Mouse (Mus musculus) heart, embryonic 10.5 days (tissue): ENCODE results near the gene Cd300lg. TPM values are rescaled to one million over a fixed set of nuclear protein-coding genes. Genes with fewer than 3 reads are reported as not detected.

Experiments used
- DNase-seq: peaks from one replicate; pipeline ENCODE4 v3.0.0-alpha.2; 2017; ENCODE audit warnings: low spot score
- H3K27ac ChIP-seq: fragments of 300-500 bp; sonication (generic); 2 replicates; pipeline ENCODE4 v1.5.1; 2016; ENCODE audit warnings: mild to moderate bottlenecking
- H3K27me3 ChIP-seq: fragments of 300-500 bp; sonication (generic); 2 replicates; pipeline ENCODE4 v1.6.1; 2016; ENCODE audit warnings: mild to moderate bottlenecking; ENCODE audit not compliant: poor library complexity, insufficient read depth, severe bottlenecking
- H3K36me3 ChIP-seq: fragments of 300-500 bp; sonication (generic); 2 replicates; pipeline ENCODE4 v1.6.1; 2016; ENCODE audit warnings: mild to moderate bottlenecking, moderate library complexity
- H3K4me1 ChIP-seq: fragments of 300-500 bp; sonication (generic); 2 replicates; pipeline ENCODE4 v1.6.1; 2016; ENCODE audit warnings: mild to moderate bottlenecking
- H3K4me3 ChIP-seq: fragments of 300-500 bp; sonication (generic); 2 replicates; pipeline ENCODE4 v1.5.1; 2016; ENCODE audit warnings: mild to moderate bottlenecking, moderate library complexity
- H3K9me3 ChIP-seq: fragments of 300-500 bp; sonication (generic); 2 replicates; pipeline ENCODE4 v1.6.1; 2016; ENCODE audit warnings: mild to moderate bottlenecking, moderate library complexity
- WGBS: fragments of 180-500 bp; shearing (Covaris S2); methylation state at CpG from one replicate; pipeline ENCODE4 v1.1.7; 2016; 5-methylcytosine and 5-hydroxymethylcytosine counted together
- polyA plus RNA-seq: library from polyadenylated mRNA; unstranded; fragments of >200 nt; fragmentation: Nextera tagmentation; extraction: Ambion mirVana; gene quantifications from 2 replicates; pipeline ENCODE4 v1.2.1, GENCODE M21; 2016

Cd300lg gene
- polyA plus RNA-seq, 1 experiment from 2014 or later: 0.83 TPM

DNA sequence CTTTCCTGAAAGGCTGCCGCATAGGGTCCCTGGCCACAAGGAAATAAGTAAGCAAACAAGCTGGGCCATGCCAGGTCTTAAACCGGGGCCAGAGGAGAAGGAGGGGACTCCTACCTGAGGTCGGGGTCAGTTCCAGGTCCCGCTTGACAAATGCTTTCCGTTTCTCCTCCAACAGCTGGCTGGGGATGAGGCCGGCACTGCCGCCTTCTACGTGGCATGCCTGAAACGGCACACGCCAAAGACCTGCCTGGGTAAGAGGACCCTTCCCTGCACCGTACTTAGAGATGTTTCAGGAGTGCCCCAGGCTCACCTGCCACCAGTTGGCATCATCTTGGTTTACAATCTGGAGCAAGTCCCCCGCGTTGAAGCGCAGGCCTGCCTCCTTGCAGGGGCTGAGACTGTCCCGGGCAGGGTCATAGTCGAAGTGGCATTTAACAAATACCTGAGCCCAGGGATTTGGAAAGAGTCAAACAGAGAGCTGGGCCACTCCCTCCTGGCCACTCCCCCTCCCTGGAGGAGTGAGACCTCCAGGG is 20.7 kb downstream of the Cd300lg start:
- H3K27me3 ChIP-seq: peaks cover 42% of the 10 kb centered on the region
- 32% methylated on average over 16 of the region's 16 CpGs for WGBS
- H3K9me3 ChIP-seq: no peaks in the 10 kb centered on the region
- no peak overlapping the region for H3K27ac ChIP-seq
- DNase-seq: no peak
- peaks cover 45% of the 10 kb centered on the region for H3K36me3 ChIP-seq
- H3K4me1 ChIP-seq: peaks cover 20% of the 10 kb centered on the region
- peak overlapping the region; percentile 63 for H3K4me3 ChIP-seq

DNA sequence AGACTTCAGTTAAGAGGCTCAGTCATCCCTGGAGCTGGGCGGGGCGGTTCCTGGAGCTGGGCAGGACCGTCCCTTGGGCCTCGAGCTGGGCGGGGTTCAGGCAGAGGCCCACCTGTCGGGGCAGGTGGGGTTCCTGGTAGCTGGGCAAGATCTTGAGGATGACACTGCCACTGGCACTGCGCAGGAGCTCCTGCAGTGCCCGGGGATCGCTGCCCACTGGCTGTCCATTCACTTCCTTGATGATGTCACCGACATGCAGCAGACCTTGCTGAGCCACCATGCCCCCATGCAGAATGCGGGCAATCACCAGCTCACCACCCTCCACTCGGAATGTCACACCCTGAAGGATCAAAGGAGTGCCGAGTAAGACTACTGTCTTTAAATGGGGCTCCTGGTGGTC is 21.8 kb downstream of the Cd300lg start:
- H3K9me3 ChIP-seq: no peaks in the 10 kb centered on the region
- H3K27ac ChIP-seq: no peak overlapping the region
- peaks cover 42% of the 10 kb centered on the region for H3K27me3 ChIP-seq
- peaks cover 27% of the 10 kb centered on the region for H3K4me1 ChIP-seq
- no peak overlapping the region for H3K4me3 ChIP-seq
- 76% methylated on average over 13 of the region's 13 CpGs for WGBS
- H3K36me3 ChIP-seq: peaks cover 45% of the 10 kb centered on the region
- DNase-seq: no peak

DNA sequence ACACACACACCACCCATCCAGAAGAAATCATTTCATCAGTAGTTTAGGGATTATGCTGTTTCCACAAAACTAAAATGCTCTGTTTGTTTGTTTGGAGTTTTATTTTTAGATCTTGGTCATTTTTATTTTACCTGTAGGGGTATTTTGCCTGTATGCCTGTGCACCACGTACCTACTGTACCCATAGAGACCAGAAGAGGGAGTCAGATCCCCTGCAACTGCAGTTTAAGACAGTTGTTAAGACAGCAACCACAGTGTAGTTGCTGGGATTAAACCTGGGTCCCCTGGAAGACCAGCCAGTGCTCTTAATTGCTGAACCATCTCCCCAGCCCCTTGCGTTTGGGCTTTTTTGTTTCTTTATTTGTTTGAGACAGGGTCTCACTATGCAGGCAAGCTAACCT is 27.7 kb downstream of the Cd300lg start:
- no peak overlapping the region for H3K4me3 ChIP-seq
- 0 out of 2 replicates have a peak, but pooled peaks cover 3% of the 10 kb centered on the region for H3K27me3 ChIP-seq
- peaks cover 18% of the 10 kb centered on the region for H3K4me1 ChIP-seq
- DNase-seq: no peak
- WGBS: 32% methylated on average over 2 of the region's 2 CpGs
- no peaks in the 10 kb centered on the region for H3K9me3 ChIP-seq
- peaks cover 9% of the 10 kb centered on the region for H3K36me3 ChIP-seq
- H3K27ac ChIP-seq: no peak overlapping the region

DNA sequence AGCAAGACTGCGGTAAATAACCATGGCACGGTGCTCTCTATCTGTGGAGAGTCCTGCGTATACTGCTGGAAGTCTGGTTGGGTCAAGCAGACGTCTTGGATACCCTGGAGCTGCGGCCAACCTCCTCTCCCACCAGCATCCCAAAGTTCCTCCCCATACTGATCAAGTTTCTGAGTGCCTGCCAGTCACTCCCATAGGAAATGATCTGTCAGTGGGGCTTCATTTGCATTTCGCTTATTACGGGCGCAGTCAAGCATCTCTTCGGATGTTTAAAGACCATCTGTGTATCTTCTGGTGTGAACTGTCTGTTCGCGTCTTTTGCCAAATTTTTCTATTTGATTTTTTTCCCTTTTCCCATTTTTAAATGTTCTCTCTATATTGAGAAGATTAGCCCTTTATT is 28.3 kb downstream of the Cd300lg start:
- H3K36me3 ChIP-seq: 0 out of 2 replicates have a peak, but pooled peaks cover 8% of the 10 kb centered on the region
- 0 out of 2 replicates have a peak, but pooled peaks cover 3% of the 10 kb centered on the region for H3K27me3 ChIP-seq
- WGBS: 51% methylated on average over 11 of the region's 11 CpGs
- H3K27ac ChIP-seq: no peak overlapping the region
- peaks cover 18% of the 10 kb centered on the region for H3K4me1 ChIP-seq
- DNase-seq: no peak
- no peaks in the 10 kb centered on the region for H3K9me3 ChIP-seq
- no peak overlapping the region for H3K4me3 ChIP-seq

DNA sequence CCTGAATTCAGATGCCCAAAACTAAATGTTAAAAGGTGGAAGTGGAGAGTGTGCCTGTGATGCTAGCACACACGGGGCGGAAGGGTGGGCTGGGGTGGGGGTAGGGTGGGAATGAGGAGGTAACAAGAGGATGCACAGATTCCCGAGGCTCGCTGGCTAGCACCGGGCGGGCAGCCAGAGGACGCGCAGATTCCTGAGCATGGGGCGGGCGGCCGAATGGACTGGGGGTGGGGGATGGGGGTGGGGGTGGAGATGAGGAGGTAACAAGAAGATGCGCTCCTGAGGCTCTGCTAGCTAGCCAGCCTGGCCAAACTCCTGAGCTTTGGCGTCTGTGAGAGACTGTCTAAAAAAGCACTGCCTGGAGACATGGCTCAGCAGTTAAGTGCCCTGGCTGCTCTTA is 29.1 kb downstream of the Cd300lg start:
- no peak for DNase-seq
- Histone ChIP-seq H3K27ac (no peak overlapping the region), H3K4me1 (peaks cover 18% of the 10 kb centered on the region), H3K36me3 (0 out of 2 replicates have a peak, but pooled peaks cover 13% of the 10 kb centered on the region), H3K9me3 (no peaks in the 10 kb centered on the region), H3K4me3 (peak overlapping the region; percentile 43), H3K27me3 (0 out of 2 replicates have a peak, but pooled peaks cover 3% of the 10 kb centered on the region)
- 3% methylated on average over 13 of the region's 13 CpGs for WGBS

DNA sequence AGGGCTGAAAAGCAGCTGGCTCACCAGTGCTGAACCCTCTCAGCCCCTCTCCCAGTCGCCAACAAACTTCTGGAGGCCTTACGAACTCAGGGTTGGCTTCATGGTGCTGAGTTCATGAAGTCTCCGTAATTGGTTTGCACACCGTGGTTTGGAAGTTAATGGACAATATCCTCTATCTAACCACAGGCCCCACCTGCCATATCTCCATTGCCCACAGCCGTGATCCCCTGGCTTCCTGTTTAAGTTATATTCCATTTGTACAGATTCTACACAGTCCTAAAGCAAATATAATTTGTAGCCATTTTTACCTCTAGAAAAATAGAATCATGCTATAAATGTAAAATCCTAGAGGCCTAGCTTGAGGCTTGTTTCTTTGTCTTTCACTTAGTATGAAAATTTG is 31.4 kb downstream of the Cd300lg start:
- H3K4me3 ChIP-seq: no peak overlapping the region
- no peaks in the 10 kb centered on the region for H3K9me3 ChIP-seq
- DNase-seq: no peak
- 79% methylated on average over 5 of the region's 5 CpGs for WGBS
- no peak overlapping the region for H3K27ac ChIP-seq
- H3K36me3 ChIP-seq: peaks cover 29% of the 10 kb centered on the region; the same call in 1 of the 2 replicates
- H3K4me1 ChIP-seq: peaks cover 10% of the 10 kb centered on the region
- 0 out of 2 replicates have a peak, but pooled peaks cover 3% of the 10 kb centered on the region for H3K27me3 ChIP-seq

DNA sequence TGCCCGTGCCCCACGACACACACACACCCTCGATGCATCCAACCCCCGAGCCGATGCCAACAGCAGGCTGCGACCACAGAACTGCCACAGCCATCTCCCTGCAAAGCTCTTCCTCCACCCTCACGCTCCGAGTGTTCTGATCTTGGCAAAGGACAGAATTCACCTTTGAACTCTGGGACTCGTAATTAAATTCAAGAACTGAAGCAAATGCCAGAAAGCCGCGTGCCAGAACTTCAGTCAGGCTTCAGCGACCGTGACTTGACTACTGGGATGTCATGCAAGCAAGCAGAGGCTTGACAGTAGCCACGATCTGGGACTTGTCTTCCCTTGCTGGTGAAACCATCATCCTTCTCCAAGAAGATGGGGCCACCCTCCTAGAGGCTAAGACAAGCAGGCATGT is 32.4 kb downstream of the Cd300lg start:
- Histone ChIP-seq H3K4me1 (peaks cover 10% of the 10 kb centered on the region), H3K36me3 (peaks cover 36% of the 10 kb centered on the region), H3K9me3 (no peaks in the 10 kb centered on the region), H3K27me3 (0 out of 2 replicates have a peak, but pooled peaks cover 3% of the 10 kb centered on the region), H3K27ac (no peak overlapping the region), H3K4me3 (no peak overlapping the region)
- no peak for DNase-seq
- 85% methylated on average over 14 of the region's 14 CpGs for WGBS

DNA sequence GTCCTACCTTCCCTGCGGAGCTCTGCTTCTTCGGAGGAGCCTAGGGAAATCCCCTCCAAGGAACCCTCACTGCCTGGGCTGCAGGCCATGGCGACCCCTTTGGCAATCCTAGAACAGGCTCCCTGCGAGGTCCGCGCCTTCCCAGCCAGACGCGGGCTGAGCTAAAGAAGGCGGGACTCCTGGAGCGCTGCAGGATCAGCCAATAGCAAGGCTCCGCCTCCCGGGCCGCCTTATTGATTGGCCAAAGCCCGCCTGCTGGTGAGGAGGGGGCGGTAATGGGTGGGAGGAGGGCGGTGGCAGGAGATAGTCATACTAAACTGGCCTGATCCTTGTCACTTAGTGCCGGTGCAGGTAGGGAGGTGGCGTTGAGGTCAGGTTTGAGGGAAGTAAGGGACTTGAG is 41.0 kb downstream of the Cd300lg start:
- DNase-seq: peak; percentile 94
- peak overlapping the region; percentile 56 for H3K4me3 ChIP-seq
- peaks cover 16% of the 10 kb centered on the region for H3K27me3 ChIP-seq
- H3K4me1 ChIP-seq: peaks cover 43% of the 10 kb centered on the region
- 0% methylated on average over 18 of the region's 18 CpGs for WGBS
- H3K27ac ChIP-seq: peak overlapping the region; percentile 59
- no peaks in the 10 kb centered on the region for H3K9me3 ChIP-seq
- H3K36me3 ChIP-seq: peaks cover 34% of the 10 kb centered on the region

DNA sequence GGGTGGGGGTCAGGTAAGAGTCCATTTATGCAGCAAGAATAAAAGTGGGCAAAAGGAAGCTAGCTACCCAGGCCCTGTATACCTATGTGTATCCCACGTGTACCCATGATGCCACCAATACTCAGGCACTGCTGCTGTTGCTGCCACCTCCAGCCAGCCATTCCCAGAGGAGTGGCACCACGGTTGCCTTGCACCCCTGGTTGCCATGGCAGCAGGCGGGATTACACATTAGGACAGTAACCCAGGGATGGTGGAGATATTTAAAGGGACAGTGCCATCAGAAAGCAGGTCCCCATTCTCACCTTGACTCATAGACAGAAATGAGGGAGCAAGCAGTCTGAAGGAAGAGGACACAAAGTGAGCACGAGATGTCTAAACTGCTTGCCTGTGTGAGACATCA is 41.9 kb downstream of the Cd300lg start:
- no peaks in the 10 kb centered on the region for H3K9me3 ChIP-seq
- H3K4me1 ChIP-seq: peaks cover 48% of the 10 kb centered on the region
- DNase-seq: no peak
- H3K27ac ChIP-seq: no peak overlapping the region
- peaks cover 16% of the 10 kb centered on the region for H3K27me3 ChIP-seq
- H3K36me3 ChIP-seq: peaks cover 31% of the 10 kb centered on the region
- WGBS: 68% methylated on average over 4 of the region's 4 CpGs
- no peak overlapping the region for H3K4me3 ChIP-seq

DNA sequence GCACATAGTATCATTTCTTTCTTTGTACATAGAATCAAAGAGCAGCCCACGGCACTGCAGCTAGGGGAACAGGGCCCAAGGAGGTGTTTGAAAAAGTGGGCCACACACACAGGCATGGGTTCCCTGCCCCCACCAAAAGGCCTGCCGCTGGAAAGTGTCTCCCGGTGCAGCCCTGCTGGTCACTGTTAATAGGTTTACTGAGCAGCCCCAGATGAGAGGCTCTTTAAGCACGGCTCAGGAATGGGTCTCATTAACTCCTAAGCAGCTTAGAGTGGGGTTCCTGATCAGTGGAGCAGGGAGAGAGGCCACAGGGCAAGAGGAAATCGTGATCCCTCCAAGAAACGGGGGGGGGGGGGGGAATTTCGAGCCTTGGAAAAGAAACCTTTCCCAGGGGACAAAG is 42.9 kb downstream of the Cd300lg start:
- DNase-seq: no peak
- Histone ChIP-seq H3K9me3 (no peaks in the 10 kb centered on the region), H3K4me3 (no peak overlapping the region), H3K4me1 (peaks cover 53% of the 10 kb centered on the region), H3K27ac (no peak overlapping the region), H3K36me3 (peaks cover 26% of the 10 kb centered on the region), H3K27me3 (peaks cover 16% of the 10 kb centered on the region)
- WGBS: 47% methylated on average over 7 of the region's 7 CpGs

DNA sequence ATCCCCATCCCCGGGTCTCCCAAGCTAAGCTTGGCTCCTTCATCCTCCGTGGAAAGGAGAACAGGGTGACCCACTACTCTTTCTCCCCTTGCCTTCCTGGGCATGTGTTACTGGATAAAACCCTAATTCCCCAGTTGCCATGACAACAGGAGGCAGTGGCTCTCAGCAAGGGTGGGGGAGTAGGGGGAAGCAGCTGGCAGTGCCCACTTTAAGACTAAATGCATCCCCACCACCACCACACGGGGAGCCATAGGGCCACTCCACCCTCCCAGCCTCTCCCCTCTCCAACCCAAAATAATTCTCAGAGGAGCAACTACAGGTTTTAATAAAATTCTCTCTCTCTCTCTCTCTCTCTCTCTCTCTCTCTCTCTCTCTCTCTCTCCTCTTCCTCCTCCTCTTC is 45.0 kb downstream of the Cd300lg start:
- peak overlapping the region; percentile 86 for H3K27ac ChIP-seq
- no peaks in the 10 kb centered on the region for H3K9me3 ChIP-seq
- H3K4me1 ChIP-seq: peaks cover 58% of the 10 kb centered on the region
- H3K36me3 ChIP-seq: peaks cover 14% of the 10 kb centered on the region
- H3K4me3 ChIP-seq: peak overlapping the region; percentile 69
- WGBS: 14% methylated on average over 3 of the region's 3 CpGs
- peaks cover 4% of the 10 kb centered on the region; the same call in 1 of the 2 replicates for H3K27me3 ChIP-seq
- no peak for DNase-seq

DNA sequence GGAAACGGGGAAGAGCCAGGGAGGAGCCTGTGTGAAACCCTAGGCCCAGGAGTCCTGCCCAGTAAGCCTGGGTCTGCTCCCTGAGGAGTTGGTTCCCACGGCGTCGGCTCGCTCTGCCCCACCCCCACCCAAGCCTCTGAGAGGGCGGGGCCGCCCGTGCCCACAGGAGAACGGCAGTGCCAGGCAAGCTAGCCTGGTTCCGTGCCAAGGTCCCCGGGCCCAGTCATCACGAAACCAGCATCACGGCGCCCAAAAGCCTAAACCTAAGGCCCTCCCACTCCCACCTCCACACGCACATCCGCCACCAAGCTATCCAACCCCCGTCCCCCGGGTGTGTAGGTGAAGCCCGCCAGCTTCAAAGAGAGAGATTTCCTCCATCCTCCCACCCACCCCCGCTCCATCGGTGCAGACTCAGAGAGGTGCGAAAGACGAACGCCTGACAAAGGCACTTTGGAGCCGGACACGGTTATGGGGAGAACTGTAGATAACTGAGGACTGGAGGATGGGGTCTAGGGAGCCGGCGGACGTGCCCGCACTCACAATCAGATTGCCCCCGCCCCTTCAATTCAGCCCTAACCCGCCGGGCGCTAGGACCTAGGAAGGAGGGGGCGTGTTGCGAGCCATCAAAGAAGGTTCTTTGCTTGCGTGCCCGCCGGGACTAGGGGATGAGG is 45.9 kb downstream of the Cd300lg start:
- peak overlapping the region; percentile 69 for H3K4me3 ChIP-seq
- WGBS: under 1% methylated on average over 39 of the region's 39 CpGs
- H3K27me3 ChIP-seq: no peaks in the 10 kb centered on the region
- H3K9me3 ChIP-seq: no peaks in the 10 kb centered on the region
- peak overlapping the region; percentile 86 for H3K27ac ChIP-seq
- peaks cover 14% of the 10 kb centered on the region for H3K36me3 ChIP-seq
- H3K4me1 ChIP-seq: peaks cover 49% of the 10 kb centered on the region
- peak; percentile 95 for DNase-seq
